Mouse (Mus musculus) kidney, postnatal 0 days (tissue): ENCODE results near the gene Asic2. TPM values are rescaled to one million over a fixed set of nuclear protein-coding genes. Genes with fewer than 3 reads are reported as not detected.

Experiments used
- ATAC-seq: fragments of 200-750 bp; cut with Nextera tagmentation; replicated peaks from 2 replicates; pipeline ENCODE4 v1.8.0; 2017; ENCODE audit warnings: low read depth, moderate number of reproducible peaks, moderate TSS enrichment, moderate library complexity; ENCODE audit not compliant: low FRiP score
- DNase-seq: peaks from one replicate; pipeline ENCODE4 v3.0.0-alpha.2; 2016; ENCODE audit warnings: low spot score
- H3K27ac ChIP-seq: fragments of 300-500 bp; sonication (generic); 2 replicates; pipeline ENCODE4 v1.5.1; 2014; ENCODE audit warnings: mild to moderate bottlenecking
- H3K27me3 ChIP-seq: fragments of 300-500 bp; sonication (generic); 2 replicates; pipeline ENCODE4 v1.6.1; 2014; ENCODE audit warnings: low read length, mixed read lengths; ENCODE audit not compliant: insufficient read depth
- H3K36me3 ChIP-seq: fragments of 300-500 bp; sonication (generic); 2 replicates; pipeline ENCODE4 v1.6.1; 2014; ENCODE audit warnings: low read length, mixed read lengths; ENCODE audit not compliant: insufficient read depth
- H3K4me1 ChIP-seq: fragments of 300-500 bp; sonication (generic); replicated peaks from 2 replicates; pipeline ENCODE4 v1.6.1; 2014; ENCODE audit warnings: antibody characterized with exemption, low read length, mixed read lengths; ENCODE audit not compliant: insufficient read depth
- H3K4me2 ChIP-seq: fragments of 300-500 bp; sonication (generic); 2 replicates; pipeline ENCODE4 v1.6.1; 2014; ENCODE audit warnings: mild to moderate bottlenecking, low read length, moderate library complexity, mixed read lengths
- H3K4me3 ChIP-seq: fragments of 300-500 bp; sonication (generic); replicated peaks from 2 replicates; pipeline ENCODE4 v1.5.1; 2014; ENCODE audit warnings: low read depth, low read length
- H3K9ac ChIP-seq: fragments of 300-500 bp; sonication (generic); 2 replicates; pipeline ENCODE4 v1.6.1; 2014; ENCODE audit warnings: low read depth, low read length
- H3K9me3 ChIP-seq: fragments of 300-500 bp; sonication (generic); replicated peaks from 2 replicates; pipeline ENCODE4 v1.6.1; 2016; ENCODE audit warnings: low read length, inconsistent platforms, mixed read lengths
- CTCF ChIP-seq: IDR thresholded peaks from 2 replicates; pipeline ENCODE4 v1.5.1; 2016; ENCODE audit warnings: antibody characterized with exemption, low read depth, mild to moderate bottlenecking, moderate library complexity
- WGBS: fragments of 180-500 bp; shearing (Covaris S2); extraction: QIAGEN DNeasy Blood & Tissue Kit; methylation state at CpG from one replicate; pipeline ENCODE4 v1.1.7; 2014; 5-methylcytosine and 5-hydroxymethylcytosine counted together
- polyA plus RNA-seq: library from polyadenylated mRNA; unstranded; fragments of >200 nt; fragmentation: Nextera tagmentation; extraction: Ambion mirVana; gene quantifications from 2 replicates; pipeline ENCODE4 v1.2.1, GENCODE M21; 2015

Gene Asic2
- polyA plus RNA-seq, 1 experiment from 2014 or later = 2.6 TPM

- Histone ChIP-seq H3K27me3 (peaks cover 12% of the 10 kb centered on the region; the same call in 1 of the 2 replicates), H3K4me1 (no peaks in the 10 kb centered on the region), H3K27ac (no peak overlapping the region), H3K36me3 (no peaks in the 10 kb centered on the region), H3K9me3 (no peaks in the 10 kb centered on the region), H3K9ac (no peak overlapping the region), H3K4me3 (no peak overlapping the region), H3K4me2 (no peak overlapping the region)
- peak; percentile 73 for DNase-seq
- WGBS = 10% methylated on average over 15 of the region's 15 CpGs
- no peak for ATAC-seq
- TF ChIP-seq CTCF = no peak
These were observed 1.5 kb downstream of the Asic2 start for GRCm38 (mm10) chr11:81966626-81967289.

GRCm38 (mm10) chr11:81965653-81966625 is 2.3 kb downstream of the Asic2 start:
- Histone ChIP-seq H3K27ac (no peak overlapping the region), H3K4me1 (no peaks in the 10 kb centered on the region), H3K4me3 (no peak overlapping the region), H3K9ac (no peak overlapping the region), H3K36me3 (no peaks in the 10 kb centered on the region), H3K4me2 (no peak overlapping the region), H3K27me3 (peaks cover 12% of the 10 kb centered on the region; the same call in 1 of the 2 replicates), H3K9me3 (no peaks in the 10 kb centered on the region)
- TF ChIP-seq CTCF = no peak
- 66% methylated on average over 11 of the region's 11 CpGs for WGBS
- DNase-seq (no peak), ATAC-seq (no peak)

GRCm38 (mm10) chr11:81964561-81964960 is 3.7 kb downstream of the Asic2 start:
- Histone ChIP-seq H3K4me2 (no peak overlapping the region), H3K27me3 (peaks cover 11% of the 10 kb centered on the region; the same call in 1 of the 2 replicates)
- whole genome bisulfite sequencing = 38% methylated on average over 4 of the region's 4 CpGs

GRCm38 (mm10) chr11:81954398-81954797 is 13.9 kb downstream of the Asic2 start:
- no peak overlapping the region for H3K4me3 ChIP-seq
- 38% methylated on average over 4 of the region's 4 CpGs for WGBS
- no peak overlapping the region for H3K27ac ChIP-seq
- no peaks in the 10 kb centered on the region for H3K36me3 ChIP-seq
- DNase-seq (no peak), ATAC-seq (no peak)
- H3K9me3 ChIP-seq = no peaks in the 10 kb centered on the region
- no peaks in the 10 kb centered on the region for H3K27me3 ChIP-seq
- H3K4me1 ChIP-seq = no peaks in the 10 kb centered on the region
- H3K9ac ChIP-seq = no peak overlapping the region
- no peak overlapping the region for H3K4me2 ChIP-seq
- no peak for TF ChIP-seq CTCF

More at GRCm38 (mm10) chr11:81964561-81964960, 3.7 kb downstream of the Asic2 start:
- no peak overlapping the region for H3K27ac ChIP-seq
- no peak overlapping the region for H3K4me3 ChIP-seq
- no peaks in the 10 kb centered on the region for H3K36me3 ChIP-seq
- no peak for TF ChIP-seq CTCF
- no peak overlapping the region for H3K9ac ChIP-seq
- no peaks in the 10 kb centered on the region for H3K9me3 ChIP-seq
- H3K4me1 ChIP-seq = no peaks in the 10 kb centered on the region
- DNase-seq (no peak), ATAC-seq (no peak)

- no peaks in the 10 kb centered on the region for H3K36me3 ChIP-seq
- ATAC-seq = no peak
- WGBS = 94% methylated on average over 1 of the region's 1 CpGs
- no peaks in the 10 kb centered on the region for H3K9me3 ChIP-seq
- no peak overlapping the region for H3K4me3 ChIP-seq
- H3K9ac ChIP-seq = no peak overlapping the region
- no peak for DNase-seq
- TF ChIP-seq CTCF = no peak
- H3K4me2 ChIP-seq = no peak overlapping the region
- no peak overlapping the region for H3K27ac ChIP-seq
- no peaks in the 10 kb centered on the region for H3K4me1 ChIP-seq
- H3K27me3 ChIP-seq = no peaks in the 10 kb centered on the region
These were observed 20.2 kb downstream of the Asic2 start for GRCm38 (mm10) chr11:81948021-81948420.

- 79% methylated on average over 1 of the region's 1 CpGs for WGBS
- Histone ChIP-seq H3K4me1 (no peaks in the 10 kb centered on the region), H3K9ac (no peak overlapping the region), H3K36me3 (no peaks in the 10 kb centered on the region), H3K27ac (no peak overlapping the region), H3K9me3 (no peaks in the 10 kb centered on the region), H3K4me3 (no peak overlapping the region), H3K4me2 (no peak overlapping the region), H3K27me3 (no peaks in the 10 kb centered on the region)
- TF ChIP-seq CTCF = no peak
- ATAC-seq (no peak), DNase-seq (no peak)
These were observed 26.1 kb downstream of the Asic2 start for GRCm38 (mm10) chr11:81942167-81942566.
